Mouse (Mus musculus): Measurements from ENCODE around the gene Fam19a4.

The Fam19a4 gene

DNA sequence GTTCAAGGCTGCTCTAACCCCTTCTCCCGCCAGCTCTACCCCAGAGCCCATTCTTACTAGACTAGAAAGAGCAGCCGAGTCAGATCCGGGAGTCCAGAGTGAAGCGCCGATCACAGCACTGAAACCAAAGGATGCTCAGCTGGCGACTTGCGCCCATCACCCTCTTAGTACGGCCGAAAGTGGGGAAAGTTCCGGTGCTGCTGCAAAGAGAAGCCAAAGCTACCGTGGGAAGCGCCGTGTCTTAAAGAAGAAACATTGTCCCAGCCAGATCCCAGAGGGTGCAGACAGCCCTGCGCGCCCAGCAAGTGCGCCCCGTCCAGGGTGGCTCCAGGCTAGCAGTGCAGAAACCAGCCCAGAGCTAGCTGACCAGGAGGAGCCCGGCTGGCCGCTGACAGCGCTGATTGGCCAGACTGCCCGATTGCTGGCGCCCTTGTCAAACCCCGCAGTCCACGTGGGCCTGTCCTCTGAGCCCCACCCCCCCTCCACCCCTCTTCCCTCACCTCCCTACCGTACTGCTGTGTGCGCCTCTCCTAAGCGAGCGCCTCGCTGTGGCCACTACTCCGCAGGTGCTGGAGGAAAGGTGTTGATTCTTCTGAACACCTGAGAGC is at the start of gene Fam19a4:
TSS of gene Fam19a4 (minus strand) at position 340 of the 608 bp plus-strand sequence.
- no peak for DNase-seq (ENCODE audit: low spot score in 2 of 2)

DNA sequence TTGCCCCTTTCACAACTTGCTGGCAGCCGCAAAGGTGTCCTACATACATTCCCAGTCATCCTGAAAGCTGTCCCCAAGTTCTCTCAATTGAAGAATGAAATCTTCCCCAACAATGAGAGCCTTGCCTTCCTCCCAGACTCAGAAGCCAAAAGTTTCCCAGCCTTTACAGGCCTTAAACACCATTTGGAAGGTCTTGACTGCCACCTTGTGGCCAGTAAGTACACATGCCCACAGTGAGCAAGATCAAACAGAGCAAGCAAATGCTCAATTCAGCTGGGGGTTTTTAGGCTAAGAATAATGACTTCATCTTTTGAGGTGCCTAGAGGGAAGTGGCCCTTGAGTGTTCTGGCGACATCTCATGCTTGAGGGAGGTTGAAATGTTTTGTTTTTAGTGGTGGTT is 46.6 kb upstream of the Fam19a4 start:
- no peak for DNase-seq (ENCODE audit: low spot score in 2 of 2)

DNA sequence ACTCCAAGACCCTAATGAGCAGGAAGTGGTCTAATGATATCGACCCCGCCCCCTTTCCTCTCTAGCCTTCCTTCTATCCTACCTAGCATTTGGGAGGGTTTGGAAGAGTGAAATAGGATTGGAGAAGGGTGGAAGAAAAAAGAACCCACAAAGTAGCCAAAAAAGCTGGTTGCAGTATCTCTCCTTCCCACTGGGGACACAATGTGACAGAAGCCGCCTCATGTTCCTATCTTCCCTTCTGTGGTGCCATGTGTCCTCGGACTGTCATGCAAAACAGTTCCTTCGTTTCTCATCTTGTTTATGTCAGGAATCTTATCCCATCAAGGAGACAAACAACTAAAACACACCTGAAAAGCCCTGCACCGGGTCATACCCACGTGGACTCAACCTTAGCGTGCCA is 45.9 kb upstream of the Fam19a4 start:
- DNase-seq (ENCODE audit: low spot score in 2 of 2) = no peak

DNA sequence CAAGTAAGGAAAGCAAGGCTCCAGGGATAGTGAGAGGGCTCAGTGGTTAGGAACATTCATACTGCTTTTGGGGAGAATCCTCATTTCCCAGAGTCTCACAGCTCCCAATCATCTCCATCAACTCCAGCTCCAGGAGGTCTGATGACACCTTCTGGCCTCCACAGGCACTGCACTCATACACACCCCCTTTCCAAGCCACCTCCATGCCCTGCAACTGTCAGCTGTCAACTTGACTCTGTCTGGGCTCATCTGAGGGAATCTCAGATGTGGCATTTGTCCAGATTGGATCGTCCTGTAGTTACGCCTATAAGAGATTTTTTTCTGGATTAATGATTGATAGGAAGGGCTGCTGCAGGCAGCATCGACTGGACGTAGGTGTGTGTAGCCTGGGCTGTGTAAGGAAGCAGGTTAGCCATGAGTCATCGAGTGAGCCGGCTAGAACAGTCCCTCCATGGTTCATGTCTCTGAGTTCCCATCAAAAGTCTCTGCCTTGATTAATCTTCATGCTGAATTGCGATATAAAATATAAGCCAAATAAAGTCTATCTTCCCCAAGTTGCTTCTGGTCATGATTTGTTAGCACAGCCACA is 44.1 kb upstream of the Fam19a4 start:
- DNase-seq (ENCODE audit: low spot score in 2 of 2) = no peak

DNA sequence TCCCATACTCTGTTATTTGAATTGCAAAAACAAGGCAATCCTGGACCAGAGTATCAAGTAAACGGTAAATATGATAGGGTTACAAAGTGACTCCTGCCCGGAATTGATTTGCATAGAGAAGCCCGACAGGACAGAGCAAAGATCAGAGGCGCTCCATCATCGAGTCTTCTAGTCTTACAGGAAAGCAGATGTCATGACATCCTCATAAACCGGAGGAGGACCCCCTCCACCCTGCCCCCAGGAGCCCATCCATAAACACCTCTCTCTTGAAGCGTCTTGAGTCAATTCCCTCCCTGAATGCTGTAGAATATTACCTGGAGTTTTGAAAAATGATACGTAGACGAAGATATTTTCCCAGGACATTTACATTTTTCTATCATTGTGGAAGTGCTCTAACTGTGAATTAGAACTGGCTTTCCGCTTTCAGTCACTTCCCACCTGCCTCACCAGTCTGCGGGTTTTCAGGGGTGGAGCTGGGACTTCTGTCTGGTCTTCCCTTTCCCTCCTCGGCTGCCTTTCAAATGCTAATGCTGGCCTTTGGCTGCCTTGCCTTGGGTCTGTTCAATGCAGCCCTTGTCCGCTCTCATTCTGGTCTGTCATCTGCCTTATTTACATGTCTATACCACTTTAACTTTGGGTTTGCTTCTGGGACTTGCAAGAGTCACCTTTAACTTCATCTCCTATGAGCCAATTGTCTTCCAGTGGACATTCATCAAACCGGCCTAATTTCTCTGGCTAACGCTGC is 41.9 kb upstream of the Fam19a4 start:
- DNase-seq (ENCODE audit: low spot score in 2 of 2) = no peak

DNA sequence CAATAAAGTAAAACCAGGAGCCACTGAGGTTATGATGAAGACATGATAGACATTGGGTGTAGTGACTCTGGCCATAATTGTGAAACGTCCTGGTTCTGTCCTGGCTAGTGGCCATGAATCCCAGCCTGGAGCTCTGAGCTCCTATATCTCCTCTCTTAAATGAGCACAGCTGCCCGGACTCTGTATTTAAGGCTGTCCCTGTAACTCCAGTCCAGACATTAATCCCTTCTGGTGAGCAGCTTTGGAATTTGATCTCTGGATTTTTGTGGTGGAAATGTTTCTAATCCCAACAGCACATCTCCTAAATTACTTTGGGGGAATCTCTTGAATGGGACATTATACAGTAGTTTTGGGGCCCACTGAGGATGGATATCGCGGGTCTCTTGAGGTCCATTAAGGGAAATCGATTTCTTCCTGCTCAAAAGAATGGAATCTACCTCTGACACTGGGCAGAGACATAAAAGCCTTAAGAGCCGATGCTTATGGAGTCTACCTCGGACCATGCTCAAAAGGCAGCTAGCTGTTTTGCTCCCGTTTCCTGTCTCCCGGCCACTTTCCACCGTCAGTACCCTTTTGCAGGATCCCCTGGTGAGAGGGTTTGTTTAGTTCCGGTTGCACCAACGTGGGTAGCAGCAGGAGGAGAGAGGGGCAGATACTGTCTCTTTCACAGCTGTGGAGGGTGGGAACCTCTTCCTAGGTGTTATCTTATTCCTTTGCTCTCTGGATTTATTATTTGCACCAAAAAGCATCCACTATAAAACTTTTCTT is 41.2 kb upstream of the Fam19a4 start:
- DNase-seq (ENCODE audit: low spot score in 2 of 2) = no peak

GRCm38 (mm10) chr6:97082336-97082735 is 22.1 kb upstream of the Fam19a4 start:
- no peak for DNase-seq (ENCODE audit: low spot score in 2 of 2)

- no peak for DNase-seq (ENCODE audit: low spot score in 2 of 2)
Observed at GRCm38 (mm10) chr6:97080016-97080415, 19.8 kb upstream of the Fam19a4 start.

GRCm38 (mm10) chr6:97059599-97059998 is 614 bp downstream of the Fam19a4 start:
- no peak for DNase-seq (ENCODE audit: low spot score in 2 of 2)

DNA sequence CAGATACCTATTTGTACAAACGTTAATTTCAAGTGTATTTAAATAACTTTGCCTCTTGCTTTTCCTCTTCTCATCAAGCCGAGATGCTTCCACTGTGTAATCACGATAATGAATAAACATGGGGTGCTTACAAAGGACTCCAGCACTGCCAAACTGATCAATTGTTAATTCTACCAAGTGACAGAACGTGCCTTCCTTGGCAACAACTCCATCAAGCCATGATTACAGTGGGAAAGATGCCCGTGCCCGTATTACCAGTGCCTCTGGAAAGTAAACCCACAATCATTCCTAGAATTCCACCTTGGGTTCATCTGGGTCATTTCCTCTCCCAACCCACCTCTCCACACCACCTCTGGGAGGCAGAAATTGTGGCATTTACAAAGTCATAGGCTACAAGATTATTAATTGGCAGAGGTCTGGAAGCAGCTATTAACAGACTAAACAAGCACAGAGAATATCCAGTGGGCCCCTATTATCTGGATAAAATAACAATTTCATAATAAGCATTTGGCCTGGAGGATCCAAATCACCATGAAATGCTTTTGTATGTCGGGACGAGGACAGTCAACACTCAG is 7.9 kb downstream of the Fam19a4 start:
- DNase-seq (ENCODE audit: low spot score in 2 of 2) = no peak

DNA sequence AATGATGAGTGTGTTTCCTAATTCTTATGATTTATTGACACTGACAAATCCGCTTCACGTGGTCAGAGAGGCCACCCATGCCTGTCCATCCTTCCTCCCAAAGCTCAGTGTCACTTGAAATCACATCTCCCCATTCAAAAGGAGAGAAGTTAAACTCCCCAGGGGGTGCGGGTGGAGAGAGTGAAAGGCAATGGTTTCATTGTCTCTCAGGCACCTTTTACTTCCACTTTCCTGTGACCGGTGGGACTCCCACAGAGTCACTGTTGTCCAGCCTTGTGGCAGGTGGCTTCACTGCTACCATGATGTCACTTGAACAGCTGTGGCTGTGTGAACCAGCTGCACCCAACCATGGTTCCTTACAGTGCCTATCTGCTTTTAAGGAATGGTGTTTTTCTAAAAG is 11.8 kb downstream of the Fam19a4 start:
- no peak for DNase-seq (ENCODE audit: low spot score in 2 of 2)

DNA sequence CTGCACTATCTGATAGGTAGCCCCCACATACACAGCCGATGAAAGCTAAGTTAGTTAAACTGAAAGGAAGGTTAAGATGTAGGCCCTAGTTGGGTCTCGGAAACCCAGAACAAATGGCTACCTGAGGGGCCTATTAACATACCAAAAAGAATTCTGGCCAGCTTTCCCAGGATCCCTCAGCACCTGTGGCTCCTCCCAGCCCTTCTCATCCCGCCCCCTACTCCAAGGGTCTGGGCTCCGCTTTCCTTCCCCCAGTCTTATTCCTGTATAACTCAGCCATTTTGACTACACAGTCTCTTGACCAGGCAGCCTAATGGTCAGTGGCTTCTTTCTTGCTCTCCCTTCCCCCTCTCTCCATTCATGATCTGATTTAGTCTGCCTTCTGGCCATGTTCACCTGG is 13.7 kb downstream of the Fam19a4 start:
- no peak for DNase-seq (ENCODE audit: low spot score in 2 of 2)

DNA sequence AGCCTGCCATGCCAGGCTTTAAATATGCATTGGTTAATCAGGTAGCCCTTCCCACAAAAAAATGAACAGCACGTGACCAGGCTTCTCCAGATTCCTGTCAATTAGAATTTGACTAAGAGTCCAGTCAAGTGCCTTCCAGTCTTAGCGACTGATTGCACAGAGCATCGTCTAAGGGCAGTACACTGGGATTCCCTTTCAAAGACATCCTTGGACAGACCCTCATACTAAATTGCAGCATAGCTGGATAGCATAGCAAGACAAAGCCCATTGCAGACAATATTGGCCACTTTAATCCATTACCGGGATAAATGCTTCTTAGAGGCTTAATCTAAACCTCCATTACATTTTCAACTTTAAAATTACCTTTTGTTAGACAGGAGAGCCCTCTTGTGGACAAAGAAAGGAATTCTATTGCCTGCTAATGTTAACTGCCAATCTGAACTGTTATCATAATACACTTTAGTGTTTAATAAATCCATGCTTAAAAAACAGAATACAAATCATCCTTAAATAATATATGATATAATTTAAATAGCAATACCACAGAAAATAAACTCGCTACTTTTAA is 33.0 kb downstream of the Fam19a4 start:
- no peak for DNase-seq (ENCODE audit: low spot score in 2 of 2)

DNA sequence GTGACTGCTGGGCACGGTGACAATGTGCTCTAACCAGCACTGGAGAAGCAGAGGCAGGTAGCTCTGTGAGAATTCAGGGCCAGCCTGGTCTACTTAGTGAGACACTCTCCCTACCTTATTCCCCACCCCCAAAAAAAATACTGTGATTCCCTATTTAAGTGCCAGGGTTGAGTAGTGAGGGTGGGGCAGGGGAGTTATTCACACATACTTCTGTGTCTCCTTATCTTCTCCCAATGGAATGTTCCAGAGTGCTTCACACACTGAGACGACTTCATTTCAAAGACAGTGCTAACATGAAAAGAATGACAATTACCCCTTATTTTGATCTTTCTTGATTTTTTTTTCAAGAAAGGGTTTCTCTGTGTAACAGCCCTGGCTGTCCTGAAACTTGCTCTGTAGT is 40.9 kb downstream of the Fam19a4 start:
- DNase-seq (ENCODE audit: low spot score in 2 of 2) = no peak

GRCm38 (mm10) chr6:97016711-97017110 is 43.5 kb downstream of the Fam19a4 start:
- DNase-seq (ENCODE audit: low spot score in 2 of 2) = no peak

GRCm38 (mm10) chr6:97016018-97016417 is 44.2 kb downstream of the Fam19a4 start:
- no peak for DNase-seq (ENCODE audit: low spot score in 2 of 2)

DNA sequence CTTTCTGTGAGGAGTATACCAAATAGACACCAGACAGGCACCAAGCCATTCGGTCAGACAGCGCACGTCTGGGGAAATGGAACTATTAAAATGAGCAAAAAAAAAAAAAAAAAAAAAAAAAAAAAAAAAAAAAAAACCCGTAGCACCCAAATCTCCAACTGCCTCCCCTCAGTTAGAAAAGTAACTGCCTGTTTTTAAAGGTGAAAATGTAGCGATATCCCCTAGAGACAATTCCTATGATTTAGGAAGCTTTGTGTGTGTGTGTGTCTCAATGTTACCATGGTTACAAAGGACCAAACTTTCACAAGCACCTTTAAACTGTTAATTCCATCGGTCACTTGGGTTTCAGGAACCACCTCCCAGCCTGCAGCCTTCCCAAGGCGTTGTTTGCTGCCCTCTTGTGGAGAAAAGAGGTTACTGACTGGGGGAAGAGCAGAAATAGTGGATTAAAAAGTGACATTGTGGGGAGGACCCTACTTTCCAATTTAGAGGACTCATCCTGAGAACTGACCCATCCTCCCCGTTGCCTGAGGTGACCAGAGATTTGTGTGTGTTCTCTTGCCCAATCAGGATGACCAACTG is 53.6 kb downstream of the Fam19a4 start:
- peak in 1 of 2 experiments; percentile 2 for DNase-seq (ENCODE audit: low spot score in 2 of 2)

DNA sequence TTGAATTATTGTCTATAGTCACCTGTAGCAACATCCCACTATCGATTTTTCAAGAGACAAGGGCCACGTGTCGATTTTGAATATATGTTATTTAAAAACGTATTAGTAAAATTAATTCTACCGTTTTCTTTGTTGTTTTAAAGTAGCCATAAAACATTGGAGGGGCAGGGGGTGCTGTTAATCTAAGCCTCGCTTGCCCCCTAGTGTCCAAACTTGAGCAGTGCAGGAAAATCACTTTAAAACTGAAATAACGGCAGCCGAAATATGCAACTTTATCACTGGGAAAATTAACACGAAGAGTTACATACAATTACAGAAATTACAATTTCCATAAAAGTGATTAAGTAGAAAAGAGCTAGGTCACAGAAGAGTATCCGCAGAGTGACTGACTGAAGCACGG is 55.2 kb downstream of the Fam19a4 start:
- no peak for DNase-seq (ENCODE audit: low spot score in 2 of 2)

DNA sequence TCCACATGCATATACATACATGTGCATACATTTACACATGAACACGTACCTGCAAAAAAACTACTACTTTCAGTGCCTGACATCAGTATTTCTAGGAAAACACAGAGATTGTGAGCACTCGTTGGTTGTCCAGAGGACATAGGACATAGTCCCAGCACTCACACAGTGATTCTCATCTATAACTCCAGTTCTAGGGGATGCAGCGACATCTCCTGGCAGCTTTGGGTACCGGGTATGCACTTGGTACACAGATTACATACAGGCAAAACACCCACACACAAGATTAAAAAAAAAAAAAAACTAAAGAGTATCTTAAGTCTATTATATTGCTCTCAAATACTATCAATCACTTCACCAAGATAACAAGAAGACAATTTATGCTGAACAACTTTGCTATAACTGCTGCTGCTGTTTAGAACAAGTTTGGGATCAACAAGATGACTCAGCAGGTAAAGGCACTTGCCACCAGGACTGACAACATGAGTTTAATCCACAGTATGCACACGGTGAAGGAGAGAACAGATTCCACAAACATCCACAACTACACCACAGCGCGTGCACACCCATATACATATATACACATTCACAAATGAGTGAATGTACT is 64.6 kb downstream of the Fam19a4 start:
- no peak for DNase-seq (ENCODE audit: low spot score in 2 of 2)

DNA sequence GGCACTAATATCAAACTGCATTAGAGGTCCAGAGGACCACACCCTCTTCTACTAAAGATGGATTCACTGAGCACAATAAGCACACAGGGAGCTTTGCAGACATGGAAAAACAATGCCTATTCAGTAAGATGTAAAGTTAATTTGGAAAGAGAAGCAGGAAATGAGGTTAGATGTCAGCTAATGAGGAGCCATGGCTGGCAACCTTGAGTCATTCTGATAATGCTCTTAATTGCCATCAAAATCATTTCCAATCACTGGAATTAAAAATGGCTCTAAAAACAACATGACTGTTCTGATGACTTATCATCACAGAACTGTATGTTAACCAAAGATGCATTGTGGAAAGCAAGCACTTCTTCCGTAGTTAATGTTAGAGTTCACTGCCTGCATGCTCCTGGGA is 68.5 kb downstream of the Fam19a4 start:
- no peak for DNase-seq (ENCODE audit: low spot score in 2 of 2)

DNA sequence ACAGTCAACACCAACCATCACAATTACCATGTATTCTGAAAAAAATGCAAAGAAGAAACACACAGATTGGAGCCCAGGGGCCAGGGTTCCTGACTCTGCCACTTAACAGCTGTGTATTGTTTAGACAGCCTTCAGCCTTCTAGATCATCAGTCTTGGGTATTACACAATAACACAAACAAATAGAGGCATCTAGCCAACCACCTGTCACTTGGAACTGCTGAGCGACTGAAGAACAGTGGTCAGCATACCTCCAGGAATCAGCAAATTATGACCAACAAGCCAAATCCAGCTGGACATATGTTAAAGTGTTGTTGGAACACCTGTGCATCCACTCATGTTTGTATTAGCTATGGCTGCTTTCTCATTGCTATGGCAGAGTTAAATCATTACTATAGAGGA is 82.7 kb downstream of the Fam19a4 start:
- no peak for DNase-seq (ENCODE audit: low spot score in 2 of 2)

All from spleen, postnatal 14 days (tissue).